Mouse (Mus musculus): ENCODE measurements at regions not wholly inside any gene's neighbourhood (a gene's known extent, or its start where the extent isn't known, plus 50 kb on each side); places are given as distances from the start of the nearest gene placed in this dataset.

- no peak for ATAC-seq (ENCODE audit: insufficient number of reproducible peaks, low FRiP score, low TSS enrichment, low read depth)
- Histone ChIP-seq H3K4me2 (ENCODE audit: low read depth, severe bottlenecking) (no peak overlapping the region), H3K36me3 (ENCODE audit: control insufficient read depth, insufficient read depth, low read length) (no peaks in the 10 kb centered on the region), H3K27ac (replicated peaks; ENCODE audit: low read depth, low read length) (no peak overlapping the region), H3K9me3 (ENCODE audit: control insufficient read depth, low read length) (no peaks in the 10 kb centered on the region), H3K4me3 (ENCODE audit: low read depth, low read length) (no peak overlapping the region), H3K9ac (ENCODE audit: low read length) (no peak overlapping the region), H3K27me3 (ENCODE audit: control insufficient read depth, insufficient read depth, low read length) (no peaks in the 10 kb centered on the region), H3K4me1 (ENCODE audit: control insufficient read depth, insufficient read depth, low read length) (no peaks in the 10 kb centered on the region)
- 72% methylated on average over 1 of the region's 1 CpGs for WGBS
- no peak for DNase-seq (ENCODE audit: low spot score)
Observed at GRCm38 (mm10) chr5:126217746-126218145, 686.2 kb downstream of the Tmem132b start.

DNA sequence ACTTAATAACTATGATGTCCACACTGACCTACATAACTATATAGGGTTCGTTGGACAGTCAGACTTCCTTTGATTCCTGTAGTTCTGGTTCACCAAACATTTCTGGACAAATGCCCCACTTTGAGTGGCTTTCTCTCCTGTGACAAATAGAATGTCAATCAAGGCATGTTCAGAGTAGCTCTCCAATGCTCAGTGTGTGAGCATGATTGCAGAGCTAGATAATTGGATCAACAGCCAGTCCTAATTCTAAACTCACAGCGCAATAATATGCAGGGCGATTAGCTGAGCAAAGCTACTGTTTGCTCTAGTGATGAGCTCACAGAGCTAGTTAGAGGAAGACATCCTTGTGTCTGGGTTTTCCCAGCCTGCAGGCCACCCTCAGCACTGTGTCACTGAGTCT is 692.1 kb downstream of the Tmem132b start:
- no peak overlapping the region for H3K4me3 ChIP-seq (ENCODE audit: low read depth, low read length)
- DNase-seq (ENCODE audit: low spot score) (no peak), ATAC-seq (ENCODE audit: insufficient number of reproducible peaks, low FRiP score, low TSS enrichment, low read depth) (no peak)
- no peak overlapping the region for H3K4me2 ChIP-seq (ENCODE audit: low read depth, severe bottlenecking)
- no peaks in the 10 kb centered on the region for H3K4me1 ChIP-seq (ENCODE audit: control insufficient read depth, insufficient read depth, low read length)
- WGBS: 89% methylated on average over 3 of the region's 3 CpGs
- H3K36me3 ChIP-seq (ENCODE audit: control insufficient read depth, insufficient read depth, low read length): no peaks in the 10 kb centered on the region
- no peaks in the 10 kb centered on the region for H3K9me3 ChIP-seq (ENCODE audit: control insufficient read depth, low read length)
- no peaks in the 10 kb centered on the region for H3K27me3 ChIP-seq (ENCODE audit: control insufficient read depth, insufficient read depth, low read length)
- H3K27ac ChIP-seq (replicated peaks; ENCODE audit: low read depth, low read length): no peak overlapping the region
- H3K9ac ChIP-seq (ENCODE audit: low read length): no peak overlapping the region

DNA sequence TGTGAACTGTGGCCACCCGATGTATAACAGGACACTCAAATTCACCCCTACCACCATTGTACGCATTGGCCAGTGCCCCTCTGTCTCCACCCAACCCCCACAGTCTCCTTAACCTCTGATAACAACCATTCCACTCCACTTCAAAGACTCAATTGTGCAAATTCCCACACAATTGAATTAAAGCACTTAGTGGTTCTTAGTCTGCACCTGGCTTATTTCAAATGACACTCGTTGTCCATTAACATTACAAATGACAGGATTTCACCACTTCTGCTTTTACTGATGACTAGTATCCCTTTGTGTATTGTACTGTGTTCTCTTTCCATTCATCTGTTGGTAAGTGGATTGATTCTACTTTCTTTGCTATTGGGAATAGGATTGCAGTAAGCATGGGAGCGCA is 699.2 kb downstream of the Tmem132b start:
- no peaks in the 10 kb centered on the region for H3K36me3 ChIP-seq (ENCODE audit: control insufficient read depth, insufficient read depth, low read length)
- H3K4me1 ChIP-seq (ENCODE audit: control insufficient read depth, insufficient read depth, low read length): no peaks in the 10 kb centered on the region
- WGBS: 69% methylated on average over 4 of the region's 4 CpGs
- no peaks in the 10 kb centered on the region for H3K27me3 ChIP-seq (ENCODE audit: control insufficient read depth, insufficient read depth, low read length)
- no peak overlapping the region for H3K4me2 ChIP-seq (ENCODE audit: low read depth, severe bottlenecking)
- H3K4me3 ChIP-seq (ENCODE audit: low read depth, low read length): no peak overlapping the region
- H3K9me3 ChIP-seq (ENCODE audit: control insufficient read depth, low read length): no peaks in the 10 kb centered on the region
- no peak overlapping the region for H3K27ac ChIP-seq (replicated peaks; ENCODE audit: low read depth, low read length)
- DNase-seq (ENCODE audit: low spot score) (no peak), ATAC-seq (ENCODE audit: insufficient number of reproducible peaks, low FRiP score, low TSS enrichment, low read depth) (no peak)
- H3K9ac ChIP-seq (ENCODE audit: low read length): no peak overlapping the region

DNA sequence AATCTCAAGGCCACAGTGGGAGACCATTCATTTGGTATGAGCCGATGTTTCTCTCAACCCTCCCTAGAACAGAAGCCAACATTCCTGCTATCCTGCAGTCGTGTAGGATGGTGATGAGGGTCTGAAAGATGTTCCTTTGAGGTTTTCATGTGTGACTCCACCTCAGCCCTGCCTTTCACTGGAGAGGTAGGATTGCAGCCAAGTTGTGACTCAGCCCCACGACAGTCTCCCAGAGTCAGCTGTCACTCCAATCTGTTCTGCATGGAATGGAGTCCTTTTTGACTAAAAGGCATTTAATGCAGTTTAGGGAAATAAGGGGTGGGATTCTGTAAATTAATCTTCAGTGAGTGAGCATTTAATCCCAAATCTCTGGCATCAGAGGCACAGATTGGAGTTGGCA is 706.5 kb downstream of the Tmem132b start:
- Histone ChIP-seq H3K9me3 (ENCODE audit: control insufficient read depth, low read length) (no peaks in the 10 kb centered on the region), H3K27me3 (ENCODE audit: control insufficient read depth, insufficient read depth, low read length) (no peaks in the 10 kb centered on the region), H3K4me1 (ENCODE audit: control insufficient read depth, insufficient read depth, low read length) (no peaks in the 10 kb centered on the region), H3K9ac (ENCODE audit: low read length) (no peak overlapping the region), H3K4me2 (ENCODE audit: low read depth, severe bottlenecking) (no peak overlapping the region), H3K4me3 (ENCODE audit: low read depth, low read length) (no peak overlapping the region), H3K36me3 (ENCODE audit: control insufficient read depth, insufficient read depth, low read length) (no peaks in the 10 kb centered on the region), H3K27ac (replicated peaks; ENCODE audit: low read depth, low read length) (no peak overlapping the region)
- DNase-seq (ENCODE audit: low spot score): no peak
- WGBS: 79% methylated on average over 3 of the region's 3 CpGs
- no peak for ATAC-seq (ENCODE audit: insufficient number of reproducible peaks, low FRiP score, low TSS enrichment, low read depth)

DNA sequence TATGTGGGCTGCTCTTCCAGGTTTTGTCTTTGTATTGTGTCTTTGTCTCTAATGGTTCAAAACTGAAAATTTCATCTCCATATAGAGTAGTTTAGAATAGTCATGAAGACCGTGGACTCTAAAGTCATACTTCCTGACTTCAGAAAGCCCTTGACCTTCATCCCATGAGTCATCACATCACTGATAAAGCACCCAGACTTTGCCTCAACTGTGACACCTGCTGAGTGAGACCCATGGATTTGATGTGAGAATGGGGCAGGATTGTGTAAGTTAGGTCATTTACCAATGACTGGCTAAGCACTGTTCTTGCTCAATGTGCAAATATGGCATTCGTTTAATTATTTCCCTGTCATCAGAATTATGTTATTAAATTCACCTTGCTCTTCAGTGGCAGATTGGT is 714.2 kb downstream of the Tmem132b start:
- no peak for ATAC-seq (ENCODE audit: insufficient number of reproducible peaks, low FRiP score, low TSS enrichment, low read depth)

GRCm38 (mm10) chr5:126250331-126250730 is 718.8 kb downstream of the Tmem132b start:
- Histone ChIP-seq H3K9me3 (ENCODE audit: control insufficient read depth, low read length) (no peaks in the 10 kb centered on the region), H3K27me3 (ENCODE audit: control insufficient read depth, insufficient read depth, low read length) (no peaks in the 10 kb centered on the region), H3K4me1 (ENCODE audit: control insufficient read depth, insufficient read depth, low read length) (no peaks in the 10 kb centered on the region), H3K4me3 (ENCODE audit: low read depth, low read length) (no peak overlapping the region), H3K4me2 (ENCODE audit: low read depth, severe bottlenecking) (no peak overlapping the region), H3K9ac (ENCODE audit: low read length) (no peak overlapping the region), H3K27ac (replicated peaks; ENCODE audit: low read depth, low read length) (no peak overlapping the region), H3K36me3 (ENCODE audit: control insufficient read depth, insufficient read depth, low read length) (no peaks in the 10 kb centered on the region)
- DNase-seq (ENCODE audit: low spot score) (no peak), ATAC-seq (ENCODE audit: insufficient number of reproducible peaks, low FRiP score, low TSS enrichment, low read depth) (no peak)
- WGBS: 57% methylated on average over 1 of the region's 1 CpGs

More for the DNA sequence above, 714.2 kb downstream of the Tmem132b start:
- WGBS: 88% methylated on average over 2 of the region's 2 CpGs
- H3K36me3 ChIP-seq (ENCODE audit: control insufficient read depth, insufficient read depth, low read length): no peaks in the 10 kb centered on the region
- H3K4me1 ChIP-seq (ENCODE audit: control insufficient read depth, insufficient read depth, low read length): no peaks in the 10 kb centered on the region
- H3K4me3 ChIP-seq (ENCODE audit: low read depth, low read length): no peak overlapping the region
- H3K9me3 ChIP-seq (ENCODE audit: control insufficient read depth, low read length): no peaks in the 10 kb centered on the region
- no peak overlapping the region for H3K27ac ChIP-seq (replicated peaks; ENCODE audit: low read depth, low read length)
- no peak overlapping the region for H3K9ac ChIP-seq (ENCODE audit: low read length)
- DNase-seq (ENCODE audit: low spot score): no peak
- H3K4me2 ChIP-seq (ENCODE audit: low read depth, severe bottlenecking): no peak overlapping the region
- no peaks in the 10 kb centered on the region for H3K27me3 ChIP-seq (ENCODE audit: control insufficient read depth, insufficient read depth, low read length)

DNA sequence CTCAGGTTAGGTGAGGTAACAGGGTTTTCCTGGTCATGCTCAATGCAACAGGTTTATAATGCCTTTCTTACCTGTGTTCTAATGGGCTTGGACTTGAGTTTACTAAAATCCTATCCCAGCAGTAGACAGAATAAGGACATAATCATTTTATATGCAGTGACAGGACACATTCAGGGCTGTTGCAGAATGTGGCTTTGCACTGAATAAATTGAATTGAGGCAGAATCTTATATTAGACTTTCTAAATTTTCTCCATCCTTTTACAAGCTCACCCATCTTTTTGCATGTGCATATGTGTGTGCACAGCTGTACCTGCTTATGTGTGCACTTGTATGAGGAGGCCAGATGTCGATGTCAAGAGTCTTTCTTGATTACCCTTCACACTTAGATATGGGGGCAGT is 723.1 kb downstream of the Tmem132b start:
- H3K4me3 ChIP-seq (ENCODE audit: low read depth, low read length): no peak overlapping the region
- 81% methylated on average over 1 of the region's 1 CpGs for WGBS
- ATAC-seq (ENCODE audit: insufficient number of reproducible peaks, low FRiP score, low TSS enrichment, low read depth) (no peak), DNase-seq (ENCODE audit: low spot score) (no peak)
- no peaks in the 10 kb centered on the region for H3K36me3 ChIP-seq (ENCODE audit: control insufficient read depth, insufficient read depth, low read length)
- H3K27me3 ChIP-seq (ENCODE audit: control insufficient read depth, insufficient read depth, low read length): no peaks in the 10 kb centered on the region
- H3K4me1 ChIP-seq (ENCODE audit: control insufficient read depth, insufficient read depth, low read length): no peaks in the 10 kb centered on the region
- H3K4me2 ChIP-seq (ENCODE audit: low read depth, severe bottlenecking): no peak overlapping the region
- no peak overlapping the region for H3K27ac ChIP-seq (replicated peaks; ENCODE audit: low read depth, low read length)
- no peak overlapping the region for H3K9ac ChIP-seq (ENCODE audit: low read length)
- no peaks in the 10 kb centered on the region for H3K9me3 ChIP-seq (ENCODE audit: control insufficient read depth, low read length)

DNA sequence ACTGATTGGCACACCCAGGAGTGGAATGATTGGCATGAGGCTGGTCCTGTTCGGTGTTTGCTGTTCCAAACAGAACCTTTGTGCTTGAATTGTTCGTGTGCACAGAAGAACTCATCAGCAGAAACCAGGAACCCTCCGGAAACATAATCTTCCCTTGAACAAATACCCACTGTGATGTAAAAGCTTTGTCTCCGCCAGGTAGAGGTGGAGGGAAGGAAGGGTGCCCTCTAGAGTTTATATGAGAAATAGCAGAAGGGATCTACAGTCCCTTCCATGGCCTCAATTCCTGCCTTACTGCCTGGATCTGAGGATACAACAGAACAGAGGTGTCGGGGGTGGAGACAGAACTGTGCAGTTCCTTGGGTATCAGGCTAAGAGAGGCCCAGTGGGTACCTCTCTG is 726.3 kb downstream of the Tmem132b start:
- DNase-seq (ENCODE audit: low spot score): no peak
- Histone ChIP-seq H3K4me3 (ENCODE audit: low read depth, low read length) (no peak overlapping the region), H3K27ac (replicated peaks; ENCODE audit: low read depth, low read length) (no peak overlapping the region), H3K9ac (ENCODE audit: low read length) (no peak overlapping the region), H3K4me1 (ENCODE audit: control insufficient read depth, insufficient read depth, low read length) (no peaks in the 10 kb centered on the region), H3K36me3 (ENCODE audit: control insufficient read depth, insufficient read depth, low read length) (no peaks in the 10 kb centered on the region), H3K9me3 (ENCODE audit: control insufficient read depth, low read length) (no peaks in the 10 kb centered on the region), H3K4me2 (ENCODE audit: low read depth, severe bottlenecking) (no peak overlapping the region), H3K27me3 (ENCODE audit: control insufficient read depth, insufficient read depth, low read length) (no peaks in the 10 kb centered on the region)
- ATAC-seq (ENCODE audit: insufficient number of reproducible peaks, low FRiP score, low TSS enrichment, low read depth): no peak
- WGBS: 70% methylated on average over 5 of the region's 5 CpGs

DNA sequence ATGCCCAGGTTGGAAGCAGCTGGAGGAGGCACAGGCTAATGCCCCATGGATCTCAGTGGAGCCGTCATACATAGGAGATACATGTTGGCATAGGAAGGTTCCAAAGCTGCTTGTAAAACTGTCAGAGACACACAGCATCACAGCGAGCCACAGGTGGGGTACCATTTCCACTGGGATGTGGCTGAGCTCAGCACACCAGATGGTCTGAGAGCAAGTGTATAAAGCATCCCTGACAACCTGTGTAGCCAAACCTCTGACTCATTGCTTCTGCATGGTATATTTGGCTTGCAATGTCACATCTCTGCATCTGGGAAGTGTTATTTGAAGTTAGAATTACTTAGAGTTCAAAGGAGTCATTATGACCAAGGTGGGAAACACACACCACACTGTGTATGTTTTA is 734.9 kb downstream of the Tmem132b start:
- ATAC-seq (ENCODE audit: insufficient number of reproducible peaks, low FRiP score, low TSS enrichment, low read depth) (no peak), DNase-seq (ENCODE audit: low spot score) (no peak)
- H3K27me3 ChIP-seq (ENCODE audit: control insufficient read depth, insufficient read depth, low read length): no peaks in the 10 kb centered on the region
- no peaks in the 10 kb centered on the region for H3K9me3 ChIP-seq (ENCODE audit: control insufficient read depth, low read length)
- 74% methylated on average over 2 of the region's 2 CpGs for WGBS
- no peak overlapping the region for H3K4me3 ChIP-seq (ENCODE audit: low read depth, low read length)
- no peak overlapping the region for H3K4me2 ChIP-seq (ENCODE audit: low read depth, severe bottlenecking)
- H3K9ac ChIP-seq (ENCODE audit: low read length): no peak overlapping the region
- no peaks in the 10 kb centered on the region for H3K36me3 ChIP-seq (ENCODE audit: control insufficient read depth, insufficient read depth, low read length)
- H3K27ac ChIP-seq (replicated peaks; ENCODE audit: low read depth, low read length): no peak overlapping the region
- no peaks in the 10 kb centered on the region for H3K4me1 ChIP-seq (ENCODE audit: control insufficient read depth, insufficient read depth, low read length)

All from limb, embryonic 11.5 days (tissue).